Mouse (Mus musculus) liver, embryonic 15.5 days (tissue): ENCODE measurements around the gene Cysrt1. TPM values are rescaled to one million over a fixed set of nuclear protein-coding genes. Genes with fewer than 3 reads are reported as not detected.

Source experiments
- ATAC-seq: fragments of 200-750 bp; cut with Nextera tagmentation; 2 replicates; pipeline ENCODE4 v1.8.0; 2017; ENCODE audit warnings: moderate number of reproducible peaks, mild to moderate bottlenecking, moderate library complexity; ENCODE audit not compliant: insufficient read depth
- H3K27ac ChIP-seq: fragments of 300-500 bp; sonication (generic); replicated peaks from 2 replicates; pipeline ENCODE4 v1.5.1; 2015; ENCODE audit warnings: mild to moderate bottlenecking, inconsistent platforms
- H3K27me3 ChIP-seq: fragments of 300-500 bp; sonication (generic); 2 replicates; pipeline ENCODE4 v1.6.1; 2015; ENCODE audit warnings: mild to moderate bottlenecking, inconsistent platforms
- H3K36me3 ChIP-seq: fragments of 300-500 bp; sonication (generic); replicated peaks from 2 replicates; pipeline ENCODE4 v1.6.1; 2015; ENCODE audit warnings: moderate library complexity, mild to moderate bottlenecking, inconsistent platforms
- H3K4me1 ChIP-seq: fragments of 300-500 bp; sonication (generic); replicated peaks from 2 replicates; pipeline ENCODE4 v1.6.1; 2015; ENCODE audit warnings: inconsistent platforms
- H3K4me2 ChIP-seq: fragments of 300-500 bp; sonication (generic); 2 replicates; pipeline ENCODE4 v1.6.1; 2015; ENCODE audit warnings: moderate library complexity, mild to moderate bottlenecking, inconsistent platforms
- H3K4me3 ChIP-seq: fragments of 300-500 bp; sonication (generic); replicated peaks from 2 replicates; pipeline ENCODE4 v1.5.1; 2015; ENCODE audit warnings: mild to moderate bottlenecking, inconsistent platforms
- H3K9ac ChIP-seq: fragments of 300-500 bp; sonication (generic); 2 replicates; pipeline ENCODE4 v1.6.1; 2015; ENCODE audit warnings: moderate library complexity, mild to moderate bottlenecking, inconsistent platforms
- H3K9me3 ChIP-seq: fragments of 300-500 bp; sonication (generic); replicated peaks from 2 replicates; pipeline ENCODE4 v1.6.1; 2016; ENCODE audit warnings: inconsistent platforms
- WGBS: fragments of 180-500 bp; shearing (Covaris S2); methylation state at CpG from one replicate; pipeline ENCODE4 v1.1.7; 2015; ENCODE audit warnings: mixed read lengths; ENCODE audit not compliant: insufficient replicate concordance; 5-methylcytosine and 5-hydroxymethylcytosine counted together
- polyA plus RNA-seq: library from polyadenylated mRNA; unstranded; fragments of >200 nt; fragmentation: Nextera tagmentation; extraction: Ambion mirVana; gene quantifications from 2 replicates; pipeline ENCODE4 v1.2.1, GENCODE M21; 2015

Cysrt1 gene
- polyA plus RNA-seq, 1 experiment from 2014 or later: not detected

GRCm38 (mm10) chr2:25246183-25247072, 4.2 kb upstream of the Cysrt1 start, which contains the start of gene AL732309.1:
Gene AL732309.1, minus strand, starts transcription at chr2:25246863.
- WGBS: 76% methylated on average over 10 of the region's 10 CpGs
- no peak within 1 kb of the TSS for H3K27ac ChIP-seq
- H3K4me3 ChIP-seq: no peak within 1 kb of the TSS
- no peak within 1 kb of the TSS for H3K4me2 ChIP-seq
- ATAC-seq: no peak
- H3K4me1 ChIP-seq: peaks cover 14% of the 10 kb centered on the region
- H3K9ac ChIP-seq: no peak within 1 kb of the TSS
- H3K36me3 ChIP-seq: peaks cover 44% of the 10 kb centered on the region
- peaks cover 29% of the 10 kb centered on the region for H3K27me3 ChIP-seq
- H3K9me3 ChIP-seq: no peaks in the 10 kb centered on the region

GRCm38 (mm10) chr2:25244144-25244543, 1.9 kb upstream of the Cysrt1 start:
- 82% methylated on average over 4 of the region's 4 CpGs for WGBS
- no peak overlapping the region for H3K4me3 ChIP-seq
- peaks cover 42% of the 10 kb centered on the region for H3K27me3 ChIP-seq

GRCm38 (mm10) chr2:25243342-25243741, 1.1 kb upstream of the Cysrt1 start:
- H3K27ac ChIP-seq: no peak overlapping the region
- WGBS: 68% methylated on average over 8 of the region's 8 CpGs
- H3K4me3 ChIP-seq: no peak overlapping the region
- H3K9me3 ChIP-seq: no peaks in the 10 kb centered on the region
- H3K27me3 ChIP-seq: peaks cover 46% of the 10 kb centered on the region
- H3K36me3 ChIP-seq: peaks cover 13% of the 10 kb centered on the region
- H3K4me1 ChIP-seq: peaks cover 26% of the 10 kb centered on the region
- no peak overlapping the region for H3K4me2 ChIP-seq
- ATAC-seq: no peak
- no peak overlapping the region for H3K9ac ChIP-seq

More at GRCm38 (mm10) chr2:25244144-25244543, 1.9 kb upstream of the Cysrt1 start:
- no peaks in the 10 kb centered on the region for H3K9me3 ChIP-seq
- H3K9ac ChIP-seq: no peak overlapping the region
- H3K36me3 ChIP-seq: peaks cover 21% of the 10 kb centered on the region
- H3K27ac ChIP-seq: no peak overlapping the region
- no peak for ATAC-seq
- H3K4me2 ChIP-seq: no peak overlapping the region
- H3K4me1 ChIP-seq: peaks cover 26% of the 10 kb centered on the region

- ATAC-seq: no peak
- peak overlapping the region; percentile 54 for H3K4me3 ChIP-seq
- H3K27me3 ChIP-seq: peaks cover 52% of the 10 kb centered on the region
- no peak overlapping the region for H3K27ac ChIP-seq
- peaks cover 29% of the 10 kb centered on the region for H3K4me1 ChIP-seq
- H3K36me3 ChIP-seq: peaks cover 2% of the 10 kb centered on the region; the same call in 1 of the 2 replicates
- H3K4me2 ChIP-seq: peak overlapping the region; percentile 79
- H3K9me3 ChIP-seq: no peaks in the 10 kb centered on the region
- H3K9ac ChIP-seq: no peak overlapping the region
- 8% methylated on average over 6 of the region's 6 CpGs for WGBS
These were observed 845 bp downstream of the Cysrt1 start for GRCm38 (mm10) chr2:25241438-25241775.

DNA sequence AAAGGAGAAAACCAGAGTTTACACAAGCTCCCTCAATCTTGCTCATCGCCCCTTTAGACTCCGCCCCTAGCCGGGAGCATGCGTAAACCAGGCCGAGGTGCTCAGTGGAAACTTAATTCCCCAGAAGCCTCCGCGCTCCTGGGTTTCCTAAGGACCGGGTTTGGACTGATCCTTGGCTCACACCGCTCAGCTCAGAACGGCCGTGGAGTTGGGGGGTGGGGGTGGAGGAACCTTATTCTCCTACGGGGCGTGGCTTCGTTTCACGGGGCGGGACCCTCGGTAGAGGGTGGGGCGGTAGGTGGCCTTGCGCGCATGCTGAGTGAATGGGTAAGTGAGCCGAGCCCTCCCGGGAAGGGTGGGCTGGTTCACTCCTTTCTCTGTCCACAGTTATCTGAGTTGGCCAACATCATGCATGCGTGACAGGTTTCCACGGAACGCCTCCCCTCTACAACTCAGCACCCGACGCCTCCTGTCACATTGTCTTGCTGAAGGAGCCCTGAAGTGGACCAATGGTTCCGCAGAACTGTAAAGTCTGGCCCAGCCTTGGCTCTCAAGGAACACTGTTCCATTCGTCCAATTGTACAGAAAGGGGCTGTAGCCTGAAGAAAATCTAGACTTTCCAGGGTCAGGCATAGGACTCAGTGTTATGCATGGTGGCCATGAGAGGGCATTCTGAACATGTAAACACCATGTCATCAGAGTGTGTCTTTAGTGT, 1.4 kb downstream of the Cysrt1 start:
- peak; percentile 56 for ATAC-seq
- peak overlapping the region; percentile 54 for H3K4me3 ChIP-seq
- H3K9me3 ChIP-seq: no peaks in the 10 kb centered on the region
- peaks cover 30% of the 10 kb centered on the region for H3K4me1 ChIP-seq
- no peaks in the 10 kb centered on the region for H3K36me3 ChIP-seq
- no peak overlapping the region for H3K27ac ChIP-seq
- peaks cover 56% of the 10 kb centered on the region for H3K27me3 ChIP-seq
- no peak overlapping the region for H3K9ac ChIP-seq
- WGBS: 1% methylated on average over 29 of the region's 29 CpGs
- peak overlapping the region; percentile 79 for H3K4me2 ChIP-seq

DNA sequence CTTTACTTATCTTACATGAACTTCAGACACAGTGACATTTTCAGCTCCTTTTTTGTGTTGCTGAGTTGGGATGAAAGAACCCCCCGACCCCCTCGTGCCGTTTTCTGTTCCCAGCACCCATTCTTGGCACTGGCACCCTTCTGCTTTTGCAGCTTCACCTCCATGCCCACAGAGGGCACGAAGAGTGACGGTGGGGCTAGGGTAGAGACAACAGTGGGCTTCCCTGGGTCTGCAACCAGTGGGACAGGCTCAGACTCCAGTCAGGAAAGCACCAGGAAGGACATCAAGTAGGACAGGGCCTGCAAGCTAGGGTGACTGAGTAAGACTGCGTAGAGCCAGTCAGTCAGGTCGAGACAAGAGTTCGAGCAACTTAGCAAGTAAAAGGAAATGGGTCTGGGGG, 1.9 kb downstream of the Cysrt1 start:
- no peak for ATAC-seq
- Histone ChIP-seq H3K36me3 (no peaks in the 10 kb centered on the region), H3K9ac (no peak overlapping the region), H3K4me1 (peaks cover 30% of the 10 kb centered on the region), H3K27ac (no peak overlapping the region), H3K4me2 (peak overlapping the region; percentile 79), H3K4me3 (peak overlapping the region; percentile 54; the same call in 1 of the 2 replicates), H3K27me3 (peaks cover 57% of the 10 kb centered on the region), H3K9me3 (no peaks in the 10 kb centered on the region)
- WGBS: 48% methylated on average over 8 of the region's 8 CpGs

- no peak overlapping the region for H3K9ac ChIP-seq
- H3K9me3 ChIP-seq: no peaks in the 10 kb centered on the region
- no peak overlapping the region for H3K4me3 ChIP-seq
- WGBS: 76% methylated on average over 3 of the region's 3 CpGs
- no peak overlapping the region for H3K27ac ChIP-seq
- peaks cover 62% of the 10 kb centered on the region for H3K27me3 ChIP-seq
- peaks cover 30% of the 10 kb centered on the region for H3K4me1 ChIP-seq
- H3K36me3 ChIP-seq: no peaks in the 10 kb centered on the region
- no peak for ATAC-seq
- H3K4me2 ChIP-seq: no peak overlapping the region
These were observed 2.5 kb downstream of the Cysrt1 start for GRCm38 (mm10) chr2:25239766-25240165.

DNA sequence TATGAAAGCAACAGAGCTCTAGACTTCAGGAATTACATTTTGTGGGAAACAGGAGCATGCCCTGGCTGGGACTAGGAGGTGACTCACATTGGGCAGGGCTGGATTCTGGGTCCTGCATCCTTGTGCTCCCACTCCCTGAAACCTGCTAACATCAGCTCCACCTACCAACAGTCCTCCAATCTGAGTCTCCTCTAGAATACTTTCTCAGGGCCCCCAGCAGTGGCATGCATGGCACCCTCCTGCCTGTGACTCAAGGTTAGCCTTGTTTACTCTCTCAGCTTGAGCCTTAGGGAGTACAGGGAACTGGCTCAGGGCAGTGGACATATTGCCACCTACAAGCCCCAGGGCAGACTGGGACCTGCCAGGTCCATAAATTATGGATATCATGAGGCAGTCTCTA, 4.1 kb downstream of the Cysrt1 start:
- H3K36me3 ChIP-seq: no peaks in the 10 kb centered on the region
- H3K4me3 ChIP-seq: no peak overlapping the region
- peaks cover 53% of the 10 kb centered on the region for H3K27me3 ChIP-seq
- peaks cover 44% of the 10 kb centered on the region for H3K4me1 ChIP-seq
- H3K4me2 ChIP-seq: no peak overlapping the region
- H3K9me3 ChIP-seq: no peaks in the 10 kb centered on the region
- no peak overlapping the region for H3K27ac ChIP-seq
- H3K9ac ChIP-seq: no peak overlapping the region
- ATAC-seq: no peak

GRCm38 (mm10) chr2:25237522-25237921, 4.7 kb downstream of the Cysrt1 start:
- H3K4me1 ChIP-seq: peaks cover 45% of the 10 kb centered on the region
- ATAC-seq: no peak

DNA sequence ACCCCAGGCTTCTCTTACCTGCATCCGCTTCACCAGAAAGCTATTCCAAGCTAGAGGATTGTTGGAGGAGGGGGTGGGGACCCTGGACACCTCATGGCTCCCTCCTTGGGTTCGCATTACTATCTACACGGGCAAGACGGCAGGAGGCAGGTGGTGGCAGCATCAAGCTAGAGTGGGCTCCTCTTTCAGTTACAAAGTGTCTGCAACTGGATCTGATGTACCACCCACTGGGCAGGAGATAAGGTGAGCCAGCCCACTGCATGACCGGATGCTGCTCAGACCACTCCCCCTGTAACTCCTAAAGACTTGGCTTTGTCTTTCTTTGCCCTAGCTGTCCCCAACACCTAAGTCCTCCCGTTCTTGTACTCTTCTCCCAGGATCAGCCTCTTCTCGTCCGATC, 5.6 kb downstream of the Cysrt1 start, which contains the start of gene Rnf224:
TSS of gene Rnf224 (minus strand) at position 174 of the 400 bp plus-strand sequence.
- Histone ChIP-seq H3K27me3 (peaks cover 46% of the 10 kb centered on the region), H3K4me2 (no peak within 1 kb of the TSS), H3K9ac (no peak within 1 kb of the TSS), H3K4me1 (peaks cover 36% of the 10 kb centered on the region), H3K36me3 (no peaks in the 10 kb centered on the region), H3K27ac (no peak within 1 kb of the TSS), H3K9me3 (no peaks in the 10 kb centered on the region), H3K4me3 (no peak within 1 kb of the TSS)
- 35% methylated on average over 8 of the region's 8 CpGs for WGBS
- no peak for ATAC-seq

More at GRCm38 (mm10) chr2:25237522-25237921, 4.7 kb downstream of the Cysrt1 start:
- 51% methylated on average over 4 of the region's 4 CpGs for WGBS
- Histone ChIP-seq H3K27ac (no peak overlapping the region), H3K4me2 (no peak overlapping the region), H3K36me3 (no peaks in the 10 kb centered on the region), H3K27me3 (peaks cover 53% of the 10 kb centered on the region), H3K4me3 (no peak overlapping the region), H3K9me3 (no peaks in the 10 kb centered on the region), H3K9ac (no peak overlapping the region)

DNA sequence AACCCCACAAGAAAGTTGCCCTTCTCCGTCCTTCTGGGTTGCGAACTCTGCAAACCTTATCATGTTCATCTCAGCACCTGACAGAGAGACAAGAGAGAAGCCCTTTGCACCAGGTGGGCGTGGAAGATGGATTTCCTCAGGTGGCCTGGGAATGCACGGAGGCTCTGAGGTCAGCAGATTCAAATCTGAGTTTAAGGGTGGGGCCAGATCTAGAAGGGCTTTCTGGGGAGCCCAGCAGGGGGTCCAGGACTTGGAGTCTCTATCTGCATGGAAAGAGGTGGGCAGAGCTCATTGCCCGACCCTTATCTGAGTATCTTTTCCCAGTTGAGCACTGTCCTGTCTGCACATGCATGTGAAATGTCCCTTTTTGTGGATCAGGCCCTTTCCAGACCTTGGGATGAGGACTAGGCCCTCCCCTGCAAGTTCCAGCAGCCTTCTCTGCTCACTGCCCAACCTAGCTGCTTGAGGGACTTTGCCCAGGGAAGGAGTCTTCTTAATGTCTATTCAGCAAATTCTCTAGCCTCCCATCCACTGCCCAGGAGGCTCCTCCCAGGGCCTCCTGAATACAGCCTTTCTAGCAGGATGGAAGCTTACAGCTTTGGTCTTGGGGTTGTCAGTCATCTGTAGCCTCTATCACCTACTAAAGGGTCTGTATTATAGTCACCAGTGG, 7.6 kb downstream of the Cysrt1 start:
- H3K36me3 ChIP-seq: no peaks in the 10 kb centered on the region
- peaks cover 22% of the 10 kb centered on the region for H3K4me1 ChIP-seq
- 55% methylated on average over 5 of the region's 5 CpGs for WGBS
- no peak overlapping the region for H3K4me3 ChIP-seq
- H3K27me3 ChIP-seq: peaks cover 47% of the 10 kb centered on the region; the same call in 1 of the 2 replicates
- no peaks in the 10 kb centered on the region for H3K9me3 ChIP-seq
- H3K4me2 ChIP-seq: no peak overlapping the region
- H3K9ac ChIP-seq: no peak overlapping the region
- ATAC-seq: no peak
- no peak overlapping the region for H3K27ac ChIP-seq
